Mouse (Mus musculus): ENCODE results near the gene Anks1. TPM values are rescaled to one million over a fixed set of nuclear protein-coding genes. Genes with fewer than 3 reads are reported as not detected.

The Anks1 gene
- polyA plus RNA-seq, 1 experiment from 2014 or later, result 14.5 TPM

- Histone ChIP-seq H3K9ac (replicated peaks; ENCODE audit: low read length) (no peak overlapping the region), H3K4me3 (ENCODE audit: low read length) (no peak overlapping the region), H3K4me2 (replicated peaks; ENCODE audit: low read depth, low read length) (no peak overlapping the region), H3K9me3 (ENCODE audit: low read length) (no peaks in the 10 kb centered on the region), H3K36me3 (ENCODE audit: insufficient read depth, low read length) (peaks cover 11% of the 10 kb centered on the region; the same call in 1 of the 2 replicates), H3K27me3 (ENCODE audit: insufficient read depth, low read length) (no peaks in the 10 kb centered on the region), H3K27ac (ENCODE audit: low read length) (no peak overlapping the region), H3K4me1 (ENCODE audit: insufficient read depth, low read length) (peaks cover 12% of the 10 kb centered on the region)
- 65% methylated on average over 1 of the region's 1 CpGs for WGBS
- ATAC-seq (ENCODE audit: low FRiP score, low TSS enrichment), result no peak
Observed at GRCm38 (mm10) chr17:28000851-28001250, 91.7 kb downstream of the Anks1 start.

- no peak overlapping the region for H3K27ac ChIP-seq (ENCODE audit: low read length)
- ATAC-seq (ENCODE audit: low FRiP score, low TSS enrichment), result no peak
- no peaks in the 10 kb centered on the region for H3K27me3 ChIP-seq (ENCODE audit: insufficient read depth, low read length)
- H3K4me3 ChIP-seq (ENCODE audit: low read length), result no peak overlapping the region
- H3K4me2 ChIP-seq (replicated peaks; ENCODE audit: low read depth, low read length), result no peak overlapping the region
- peaks cover 39% of the 10 kb centered on the region for H3K4me1 ChIP-seq (ENCODE audit: insufficient read depth, low read length)
- no peak overlapping the region for H3K9ac ChIP-seq (replicated peaks; ENCODE audit: low read length)
- H3K9me3 ChIP-seq (ENCODE audit: low read length), result no peaks in the 10 kb centered on the region
- H3K36me3 ChIP-seq (ENCODE audit: insufficient read depth, low read length), result no peaks in the 10 kb centered on the region
Observed at GRCm38 (mm10) chr17:28005393-28005792, 96.3 kb downstream of the Anks1 start.

DNA sequence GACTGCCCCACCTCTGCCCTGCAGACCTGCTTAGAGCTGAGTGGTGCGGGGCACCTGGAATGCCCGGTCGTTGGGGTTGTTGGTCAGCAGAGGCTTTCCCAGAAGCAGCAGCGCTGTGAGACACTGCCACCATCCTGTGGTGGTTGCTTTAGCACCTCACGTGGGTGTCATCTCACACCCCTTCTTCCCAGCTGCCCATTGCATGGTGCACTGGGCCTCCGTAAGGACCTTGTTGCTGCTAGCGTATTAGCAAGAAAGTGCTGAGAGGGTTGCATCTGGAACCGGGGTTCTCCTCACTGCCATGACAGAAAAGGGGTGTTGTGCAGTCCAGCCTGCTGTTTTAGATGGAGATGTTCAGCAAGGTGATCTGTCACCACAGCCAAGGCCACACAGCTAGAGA, 97.1 kb downstream of the Anks1 start:
- Histone ChIP-seq H3K27me3 (ENCODE audit: insufficient read depth, low read length) (no peaks in the 10 kb centered on the region), H3K27ac (ENCODE audit: low read length) (peak overlapping the region; percentile 87), H3K9me3 (ENCODE audit: low read length) (no peaks in the 10 kb centered on the region), H3K4me3 (ENCODE audit: low read length) (no peak overlapping the region), H3K4me2 (replicated peaks; ENCODE audit: low read depth, low read length) (no peak overlapping the region; the same call in 1 of the 2 replicates), H3K9ac (replicated peaks; ENCODE audit: low read length) (peak overlapping the region; percentile 57; the same call in 1 of the 2 replicates), H3K36me3 (ENCODE audit: insufficient read depth, low read length) (no peaks in the 10 kb centered on the region; the same call in 1 of the 2 replicates), H3K4me1 (ENCODE audit: insufficient read depth, low read length) (peaks cover 34% of the 10 kb centered on the region)
- WGBS, result 51% methylated on average over 8 of the region's 8 CpGs
- ATAC-seq (ENCODE audit: low FRiP score, low TSS enrichment), result no peak

DNA sequence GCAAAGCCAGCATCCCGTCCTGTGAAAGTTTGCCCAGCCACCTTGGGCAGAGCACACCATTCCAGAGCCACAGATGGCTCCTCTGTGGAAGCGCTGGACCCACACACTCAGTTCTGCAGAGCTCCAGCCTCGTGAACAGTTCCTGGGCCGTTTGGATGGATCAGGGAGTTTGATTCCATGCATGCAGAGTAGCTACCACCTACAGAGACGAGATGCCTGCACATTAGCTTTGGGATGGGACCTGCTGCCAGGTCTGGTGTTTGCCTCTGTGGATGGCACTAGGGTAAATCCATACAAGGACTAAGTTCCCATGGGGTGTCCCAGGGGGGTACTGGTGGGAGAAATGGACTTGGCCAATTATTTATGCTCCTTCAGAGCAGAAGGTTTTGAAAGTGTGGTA, 97.5 kb downstream of the Anks1 start:
- Histone ChIP-seq H3K27me3 (ENCODE audit: insufficient read depth, low read length) (no peaks in the 10 kb centered on the region), H3K4me2 (replicated peaks; ENCODE audit: low read depth, low read length) (peak overlapping the region; percentile 50), H3K9me3 (ENCODE audit: low read length) (no peaks in the 10 kb centered on the region), H3K27ac (ENCODE audit: low read length) (peak overlapping the region; percentile 87), H3K9ac (replicated peaks; ENCODE audit: low read length) (peak overlapping the region; percentile 57), H3K36me3 (ENCODE audit: insufficient read depth, low read length) (no peaks in the 10 kb centered on the region; the same call in 1 of the 2 replicates), H3K4me1 (ENCODE audit: insufficient read depth, low read length) (peaks cover 32% of the 10 kb centered on the region), H3K4me3 (ENCODE audit: low read length) (peak overlapping the region; percentile 20; the same call in 1 of the 2 replicates)
- ATAC-seq (ENCODE audit: low FRiP score, low TSS enrichment), result no peak
- 40% methylated on average over 5 of the region's 5 CpGs for WGBS

DNA sequence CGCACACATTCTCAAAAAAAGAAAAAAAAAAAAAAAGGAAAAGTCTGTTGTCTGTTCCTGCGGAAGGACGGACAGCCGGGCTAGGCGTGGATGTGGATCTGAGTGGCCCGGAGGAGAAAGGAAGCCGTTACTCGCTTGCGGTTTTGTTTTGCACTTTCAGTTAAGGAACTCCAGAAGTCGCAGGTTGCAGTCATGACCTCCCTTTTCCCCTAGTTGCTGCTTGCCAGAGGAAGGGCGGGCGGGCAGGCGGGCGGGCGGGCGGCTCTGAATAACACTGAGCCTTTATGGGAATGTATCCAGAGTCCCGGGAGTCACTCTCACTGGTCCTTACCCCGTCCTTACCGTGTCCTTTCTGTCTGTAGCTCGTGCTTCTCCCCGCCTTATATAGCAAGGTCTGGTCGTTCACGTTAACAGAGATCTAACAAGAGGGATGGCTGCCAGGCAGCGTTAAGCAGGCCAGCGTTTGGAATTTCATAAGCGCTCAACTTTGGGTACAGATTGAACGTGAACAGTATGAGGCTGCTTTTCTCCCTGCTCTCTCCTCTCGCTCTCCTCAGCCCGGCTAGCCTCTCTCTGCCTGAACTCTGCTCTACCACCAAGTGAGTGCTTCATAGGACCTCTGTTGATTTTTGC, 98.2 kb downstream of the Anks1 start:
- 6% methylated on average over 29 of the region's 29 CpGs for WGBS
- H3K27ac ChIP-seq (ENCODE audit: low read length), result peak overlapping the region; percentile 87
- H3K4me2 ChIP-seq (replicated peaks; ENCODE audit: low read depth, low read length), result peak overlapping the region; percentile 50
- H3K36me3 ChIP-seq (ENCODE audit: insufficient read depth, low read length), result no peaks in the 10 kb centered on the region; the same call in 1 of the 2 replicates
- H3K4me3 ChIP-seq (ENCODE audit: low read length), result peak overlapping the region; percentile 20
- peak overlapping the region; percentile 57 for H3K9ac ChIP-seq (replicated peaks; ENCODE audit: low read length)
- ATAC-seq (ENCODE audit: low FRiP score, low TSS enrichment), result peak; percentile 70
- no peaks in the 10 kb centered on the region for H3K27me3 ChIP-seq (ENCODE audit: insufficient read depth, low read length)
- H3K9me3 ChIP-seq (ENCODE audit: low read length), result no peaks in the 10 kb centered on the region
- peaks cover 32% of the 10 kb centered on the region for H3K4me1 ChIP-seq (ENCODE audit: insufficient read depth, low read length)

GRCm38 (mm10) chr17:28007857-28008564, 98.9 kb downstream of the Anks1 start:
- Histone ChIP-seq H3K27me3 (ENCODE audit: insufficient read depth, low read length) (no peaks in the 10 kb centered on the region), H3K4me3 (ENCODE audit: low read length) (peak overlapping the region; percentile 20), H3K36me3 (ENCODE audit: insufficient read depth, low read length) (no peaks in the 10 kb centered on the region; the same call in 1 of the 2 replicates), H3K4me1 (ENCODE audit: insufficient read depth, low read length) (peaks cover 39% of the 10 kb centered on the region), H3K9ac (replicated peaks; ENCODE audit: low read length) (peak overlapping the region; percentile 57), H3K9me3 (ENCODE audit: low read length) (no peaks in the 10 kb centered on the region), H3K27ac (ENCODE audit: low read length) (peak overlapping the region; percentile 87), H3K4me2 (replicated peaks; ENCODE audit: low read depth, low read length) (peak overlapping the region; percentile 50)
- ATAC-seq (ENCODE audit: low FRiP score, low TSS enrichment), result peak; percentile 77
- 22% methylated on average over 27 of the region's 27 CpGs for WGBS

DNA sequence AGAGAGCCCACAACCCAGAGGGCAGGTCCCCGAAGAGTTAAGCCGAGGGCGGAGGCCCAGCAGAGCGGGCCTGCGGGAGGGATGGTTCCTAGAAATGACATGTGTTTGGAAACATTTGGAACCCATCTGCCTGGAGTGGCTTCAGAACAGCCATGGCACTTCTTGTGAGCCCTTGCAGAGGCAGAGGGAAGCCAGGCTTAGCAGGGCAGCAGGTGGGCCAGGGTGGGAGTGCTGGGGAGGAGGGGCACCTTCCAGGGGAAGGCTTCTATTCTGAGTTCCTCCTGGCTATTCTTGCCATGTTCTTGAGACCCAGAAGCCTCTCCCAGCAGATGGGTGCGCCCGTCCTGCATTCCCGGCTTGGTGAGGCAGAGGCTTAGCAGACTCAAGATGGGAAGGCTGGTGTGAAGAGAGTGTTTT, 99.5 kb downstream of the Anks1 start:
- no peak for ATAC-seq (ENCODE audit: low FRiP score, low TSS enrichment)
- H3K9ac ChIP-seq (replicated peaks; ENCODE audit: low read length), result peak overlapping the region; percentile 57
- H3K27ac ChIP-seq (ENCODE audit: low read length), result peak overlapping the region; percentile 87
- no peaks in the 10 kb centered on the region; the same call in 1 of the 2 replicates for H3K36me3 ChIP-seq (ENCODE audit: insufficient read depth, low read length)
- H3K4me3 ChIP-seq (ENCODE audit: low read length), result peak overlapping the region; percentile 20
- peaks cover 44% of the 10 kb centered on the region for H3K4me1 ChIP-seq (ENCODE audit: insufficient read depth, low read length)
- no peaks in the 10 kb centered on the region for H3K27me3 ChIP-seq (ENCODE audit: insufficient read depth, low read length)
- no peaks in the 10 kb centered on the region for H3K9me3 ChIP-seq (ENCODE audit: low read length)
- WGBS, result 53% methylated on average over 8 of the region's 8 CpGs
- H3K4me2 ChIP-seq (replicated peaks; ENCODE audit: low read depth, low read length), result peak overlapping the region; percentile 50

GRCm38 (mm10) chr17:28009066-28009715, 100.1 kb downstream of the Anks1 start:
- no peaks in the 10 kb centered on the region; the same call in 1 of the 2 replicates for H3K36me3 ChIP-seq (ENCODE audit: insufficient read depth, low read length)
- WGBS, result 74% methylated on average over 10 of the region's 10 CpGs
- H3K4me3 ChIP-seq (ENCODE audit: low read length), result peak overlapping the region; percentile 20
- H3K27me3 ChIP-seq (ENCODE audit: insufficient read depth, low read length), result no peaks in the 10 kb centered on the region
- no peak for ATAC-seq (ENCODE audit: low FRiP score, low TSS enrichment)
- peak overlapping the region; percentile 50 for H3K4me2 ChIP-seq (replicated peaks; ENCODE audit: low read depth, low read length)
- no peak overlapping the region for H3K27ac ChIP-seq (ENCODE audit: low read length)
- H3K4me1 ChIP-seq (ENCODE audit: insufficient read depth, low read length), result peaks cover 50% of the 10 kb centered on the region
- H3K9ac ChIP-seq (replicated peaks; ENCODE audit: low read length), result peak overlapping the region; percentile 10; the same call in 1 of the 2 replicates
- H3K9me3 ChIP-seq (ENCODE audit: low read length), result no peaks in the 10 kb centered on the region

GRCm38 (mm10) chr17:28009716-28010114, 100.6 kb downstream of the Anks1 start:
- WGBS, result 83% methylated on average over 7 of the region's 7 CpGs
- no peak for ATAC-seq (ENCODE audit: low FRiP score, low TSS enrichment)
- Histone ChIP-seq H3K4me1 (ENCODE audit: insufficient read depth, low read length) (peaks cover 56% of the 10 kb centered on the region), H3K27ac (ENCODE audit: low read length) (no peak overlapping the region), H3K9ac (replicated peaks; ENCODE audit: low read length) (no peak overlapping the region), H3K36me3 (ENCODE audit: insufficient read depth, low read length) (no peaks in the 10 kb centered on the region; the same call in 1 of the 2 replicates), H3K4me3 (ENCODE audit: low read length) (no peak overlapping the region; the same call in 1 of the 2 replicates), H3K27me3 (ENCODE audit: insufficient read depth, low read length) (no peaks in the 10 kb centered on the region), H3K9me3 (ENCODE audit: low read length) (no peaks in the 10 kb centered on the region), H3K4me2 (replicated peaks; ENCODE audit: low read depth, low read length) (peak overlapping the region; percentile 50)
